Comparison of ENCODE assay signal across 30 mouse cellular contexts in the genomic region with DNA sequence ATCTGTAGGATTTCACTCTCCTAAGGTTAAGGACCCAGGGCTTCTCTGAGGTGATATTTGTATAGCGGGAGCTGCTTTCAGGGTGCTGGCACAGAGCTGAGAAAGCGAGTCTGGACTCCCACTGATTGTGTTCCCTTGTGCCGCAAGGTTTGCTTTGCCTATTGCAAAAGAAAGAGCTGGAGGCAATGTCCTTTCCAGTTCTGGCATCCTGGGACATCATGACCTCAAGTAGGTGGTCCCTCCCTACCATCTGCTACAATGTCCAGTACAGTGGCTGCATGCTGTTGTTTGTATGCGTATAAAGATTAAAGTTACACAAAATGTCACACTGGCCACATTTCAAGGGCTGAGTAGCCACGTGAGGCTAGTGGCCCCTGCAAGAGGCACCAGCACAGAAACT. TPM values are rescaled to one million over a fixed set of nuclear protein-coding genes. Genes with fewer than 3 reads are reported as not detected.
DNase-seq lines count a peak whose midpoint lies in the region; ATAC-seq and TF ChIP-seq lines count a peak whose summit lies in the region.
"Had no signal": no experiment of that assay in that cellular context is flagged by ENCODE, and none has a peak within 500 bp of the region (broad histone marks: within the 10 kb centered on the region; RNA-seq: fewer than 3 reads in every experiment).

No protein-coding gene starts in this region.

- H3K4me3 ChIP-seq in liver, adult 2 months (ENCODE audit: insufficient read depth, low read depth, low read length): no peak overlapping the region
- no peak overlapping the region for H3K4me3 ChIP-seq in liver, embryonic 16.5 days (ENCODE audit: low read depth, low read length)
- no peak overlapping the region for H3K4me3 ChIP-seq in liver, embryonic 12.5 days
- no peak overlapping the region for H3K4me3 ChIP-seq in liver, postnatal 0 days (ENCODE audit: low read depth, low read length)
- H3K4me3 ChIP-seq: erythroblast, embryonic 14.5 days; forebrain, embryonic 12.5 days had no signal

- H3K4me2 ChIP-seq in liver, embryonic 16.5 days (ENCODE audit: low read depth, low read length): no peak overlapping the region
- H3K4me2 ChIP-seq in liver, embryonic 12.5 days: no peak overlapping the region
- no peak overlapping the region for H3K4me2 ChIP-seq in liver, postnatal 0 days (ENCODE audit: low read depth, low read length)
- H3K4me2 ChIP-seq: forebrain, embryonic 12.5 days had no signal

- WGBS in liver, adult 2 months: 27% methylated on average over 5 of the region's 5 CpGs
- 56% methylated on average over 5 of the region's 5 CpGs for WGBS in liver, embryonic 16.5 days (ENCODE audit: insufficient replicate concordance)
- WGBS in liver, embryonic 12.5 days (ENCODE audit: insufficient replicate concordance): 72% methylated on average over 5 of the region's 5 CpGs
- 58% methylated on average over 5 of the region's 5 CpGs for WGBS in liver, postnatal 0 days (ENCODE audit: insufficient replicate concordance)

- H3K4me1 ChIP-seq in liver, adult 2 months (ENCODE audit: control insufficient read depth, insufficient read depth, low read length): peaks cover 20% of the 10 kb centered on the region
- H3K4me1 ChIP-seq in liver, embryonic 16.5 days (ENCODE audit: control insufficient read depth, low read depth, low read length): peaks cover 4% of the 10 kb centered on the region
- peaks cover 12% of the 10 kb centered on the region for H3K4me1 ChIP-seq in liver, embryonic 12.5 days
- H3K4me1 ChIP-seq in liver, postnatal 0 days (ENCODE audit: insufficient read depth): peaks cover 13% of the 10 kb centered on the region

- H3K27me3 ChIP-seq in liver, adult 2 months (ENCODE audit: control insufficient read depth, insufficient read depth, low read length): no peaks in the 10 kb centered on the region
- H3K27me3 ChIP-seq in liver, embryonic 16.5 days (ENCODE audit: control insufficient read depth, insufficient read depth, low read depth, low read length): peaks cover 21% of the 10 kb centered on the region
- H3K27me3 ChIP-seq in liver, embryonic 12.5 days (replicated peaks): peaks cover 80% of the 10 kb centered on the region
- H3K27me3 ChIP-seq in liver, postnatal 0 days (ENCODE audit: insufficient read depth, low read length): peaks cover 20% of the 10 kb centered on the region; the same call in 1 of the 2 replicates

- TF ChIP-seq POLR2A in liver, adult 2 months (IDR thresholded peaks at IDR 0.05; ENCODE audit: extremely low read depth, insufficient read depth, low read length): no peak

- peak; percentile 100 for DNase-seq in liver, adult 2 months (ENCODE audit: extremely low read depth, low read depth, low spot score)
- DNase-seq in liver: no peak
- no peak for DNase-seq in liver, postnatal 0 days
- peak; percentile 65 for DNase-seq in testis, postnatal 14 days (ENCODE audit: low spot score)
- DNase-seq: adrenal gland, adult 2 months; adrenal gland, postnatal 10 days; adrenal gland, postnatal 25 days; cerebellum, adult 11 months; cerebellum, adult 18-20 months; cerebellum, adult 8-10 months; cerebellum, adult 9-11 months; cerebellum, postnatal 14 days; cerebellum, postnatal 36 days; embryo, embryonic 11 days had no signal

- H3K9ac ChIP-seq in liver, adult 2 months (ENCODE audit: low read depth, low read length): peak overlapping the region; percentile 72; the same call in 1 of the 2 replicates
- H3K9ac ChIP-seq in liver, embryonic 16.5 days (ENCODE audit: low read depth, low read length): no peak overlapping the region
- no peak overlapping the region for H3K9ac ChIP-seq in liver, embryonic 12.5 days
- H3K9ac ChIP-seq in liver, postnatal 0 days (replicated peaks): peak overlapping the region; percentile 9; the same call in 1 of the 2 replicates
- H3K9ac ChIP-seq: embryonic facial prominence, embryonic 13.5 days; embryonic facial prominence, embryonic 15.5 days; forebrain, embryonic 12.5 days had no signal

- peaks cover 18% of the 10 kb centered on the region; the same call in 1 of the 2 replicates for H3K79me2 ChIP-seq in liver, adult 2 months (ENCODE audit: control insufficient read depth, insufficient read depth, low read length)

- peak; percentile 9 for ATAC-seq in liver, embryonic 16.5 days (ENCODE audit: low read depth)
- no peak for ATAC-seq in liver, embryonic 12.5 days
- peak; percentile 72 for ATAC-seq in liver, postnatal 0 days
- ATAC-seq in frontal cortex, adult (ENCODE audit: low TSS enrichment): no peak
- ATAC-seq: forebrain, embryonic 14.5 days had no signal

- no peaks in the 10 kb centered on the region for H3K36me3 ChIP-seq in liver, adult 2 months (ENCODE audit: control insufficient read depth, insufficient read depth, low read length)
- no peaks in the 10 kb centered on the region for H3K36me3 ChIP-seq in liver, embryonic 16.5 days (ENCODE audit: control insufficient read depth, insufficient read depth)
- H3K36me3 ChIP-seq in liver, embryonic 12.5 days: no peaks in the 10 kb centered on the region
- H3K36me3 ChIP-seq in liver, postnatal 0 days (replicated peaks; ENCODE audit: insufficient read depth, low read length): no peaks in the 10 kb centered on the region
- H3K36me3 ChIP-seq: embryonic facial prominence, embryonic 13.5 days; embryonic facial prominence, embryonic 15.5 days; forebrain, embryonic 10.5 days; forebrain, embryonic 12.5 days had no signal

- no peak for TF ChIP-seq CTCF in liver, adult 2 months (IDR thresholded peaks at IDR 0.05; ENCODE audit: low read depth, low read length)
- no peak for TF ChIP-seq CTCF in liver, postnatal 0 days (IDR thresholded peaks at IDR 0.05; ENCODE audit: low read depth)

- H3K9me3 ChIP-seq in liver, embryonic 16.5 days (replicated peaks; ENCODE audit: control insufficient read depth, low read length): no peaks in the 10 kb centered on the region
- no peaks in the 10 kb centered on the region for H3K9me3 ChIP-seq in liver, embryonic 12.5 days (replicated peaks)
- H3K9me3 ChIP-seq in liver, postnatal 0 days (ENCODE audit: low read length): no peaks in the 10 kb centered on the region
- H3K9me3 ChIP-seq: embryonic facial prominence, embryonic 13.5 days; embryonic facial prominence, embryonic 15.5 days; forebrain, embryonic 10.5 days; forebrain, embryonic 12.5 days had no signal

- TF ChIP-seq EP300 in liver, postnatal 0 days (IDR thresholded peaks at IDR 0.05; ENCODE audit: low read depth): peak; percentile 68; the same call in 1 of the 2 replicates

- peak overlapping the region; percentile 99 for H3K27ac ChIP-seq in liver, adult 2 months (replicated peaks; ENCODE audit: insufficient read depth, low read depth, low read length)
- H3K27ac ChIP-seq in liver, embryonic 16.5 days (ENCODE audit: low read length): peak overlapping the region; percentile 35; the same call in 1 of the 2 replicates
- H3K27ac ChIP-seq in liver, embryonic 12.5 days: no peak overlapping the region
- H3K27ac ChIP-seq in liver, postnatal 0 days (ENCODE audit: low read depth): peak overlapping the region; percentile 94
- H3K27ac ChIP-seq: embryonic facial prominence, embryonic 13.5 days; embryonic facial prominence, embryonic 15.5 days; forebrain, embryonic 10.5 days; forebrain, embryonic 12.5 days had no signal

RNA-seq across cellular contexts. Expression of gene Etnk2, which starts 1.3 kb away (rescaled TPM):
- total RNA-seq in liver, adult 2 months (2014; rRNA removed): 361 and 389 TPM in 2 replicates
- polyA plus RNA-seq in liver, adult 2 months (2012; rRNA removed): 249 and 278 TPM in 2 replicates
- polyA plus RNA-seq in liver, embryonic 16.5 days (2015; fragmentation: Nextera tagmentation; extraction: Ambion mirVana): 15.5 and 20.3 TPM in 2 replicates
- 4.0 and 4.1 TPM in 2 replicates for polyA plus RNA-seq in liver, embryonic 12.5 days (2016; fragmentation: Nextera tagmentation; extraction: Ambion mirVana)
- polyA plus RNA-seq in liver, postnatal 0 days (2015; fragmentation: Nextera tagmentation; extraction: Ambion mirVana): 39.5 and 39.6 TPM in 2 replicates
- total RNA-seq: common myeloid progenitor, adult 5-6 weeks had no signal
- polyA plus RNA-seq: C2C12; erythroblast, embryonic 14.5 days had no signal

RNA-seq across cellular contexts. Expression of gene Ren1, which starts 11.8 kb away (rescaled TPM):
- total RNA-seq in liver, adult 2 months (2014; rRNA removed): not detected in 2 replicates
- polyA plus RNA-seq in liver, adult 2 months (2012; rRNA removed): 0.18 and 7.6 TPM in 2 replicates
- polyA plus RNA-seq in liver, embryonic 16.5 days (2015; fragmentation: Nextera tagmentation; extraction: Ambion mirVana): 0.56 and 0.72 TPM in 2 replicates
- 0.29 and 0.39 TPM in 2 replicates for polyA plus RNA-seq in liver, embryonic 12.5 days (2016; fragmentation: Nextera tagmentation; extraction: Ambion mirVana)
- 0.64 and 0.88 TPM in 2 replicates for polyA plus RNA-seq in liver, postnatal 0 days (2015; fragmentation: Nextera tagmentation; extraction: Ambion mirVana)
- total RNA-seq: common myeloid progenitor, adult 5-6 weeks had no signal
- polyA plus RNA-seq: C2C12; embryonic facial prominence, embryonic 11.5 days; erythroblast, embryonic 14.5 days; forebrain, embryonic 10.5 days; forebrain, embryonic 12.5 days; forebrain, embryonic 14.5 days had no signal

RNA-seq across cellular contexts. Expression of gene Kiss1, which starts 40.4 kb away (rescaled TPM):
- not detected in 2 replicates for total RNA-seq in liver, adult 2 months (2014; rRNA removed)
- not detected in 2 replicates for polyA plus RNA-seq in liver, adult 2 months (2012; rRNA removed)
- polyA plus RNA-seq in liver, embryonic 16.5 days (2015; fragmentation: Nextera tagmentation; extraction: Ambion mirVana): not detected in 2 replicates
- not detected in 2 replicates for polyA plus RNA-seq in liver, embryonic 12.5 days (2016; fragmentation: Nextera tagmentation; extraction: Ambion mirVana)
- not detected in 2 replicates for polyA plus RNA-seq in liver, postnatal 0 days (2015; fragmentation: Nextera tagmentation; extraction: Ambion mirVana)
- total RNA-seq: adrenal gland, adult 2 months; adrenal gland, postnatal 10 days; adrenal gland, postnatal 25 days; adrenal gland, postnatal 4 days; common myeloid progenitor, adult 5-6 weeks; ES-E14; MEL had no signal
- polyA plus RNA-seq: adrenal gland, adult 2 months; brain, embryonic 14.5 days; C2C12; embryonic facial prominence, embryonic 11.5 days; embryonic facial prominence, embryonic 13.5 days; erythroblast, embryonic 14.5 days; forebrain, embryonic 10.5 days; forebrain, embryonic 12.5 days; forebrain, embryonic 14.5 days had no signal

RNA-seq across cellular contexts. Expression of gene Golt1a, which starts 52.5 kb away (rescaled TPM):
- 11.4 and 13.0 TPM in 2 replicates for total RNA-seq in liver, adult 2 months (2014; rRNA removed)
- 16.1 and 21.2 TPM in 2 replicates for polyA plus RNA-seq in liver, adult 2 months (2012; rRNA removed)
- polyA plus RNA-seq in liver, embryonic 16.5 days (2015; fragmentation: Nextera tagmentation; extraction: Ambion mirVana): 7.8 and 10.2 TPM in 2 replicates
- 4.4 and 5.8 TPM in 2 replicates for polyA plus RNA-seq in liver, embryonic 12.5 days (2016; fragmentation: Nextera tagmentation; extraction: Ambion mirVana)
- 30.8 and 41.9 TPM in 2 replicates for polyA plus RNA-seq in liver, postnatal 0 days (2015; fragmentation: Nextera tagmentation; extraction: Ambion mirVana)
- total RNA-seq: common myeloid progenitor, adult 5-6 weeks; ES-E14; MEL had no signal
- polyA plus RNA-seq: adrenal gland, adult 2 months; brain, embryonic 14.5 days; C2C12; embryonic facial prominence, embryonic 11.5 days; embryonic facial prominence, embryonic 13.5 days; erythroblast, embryonic 14.5 days; forebrain, embryonic 10.5 days; forebrain, embryonic 12.5 days; forebrain, embryonic 14.5 days had no signal

Comparison
In these comparisons a context has a peak if more than half of its experiments do, and no peak if none do; other contexts are left out.
1. DNase-seq: peak in liver, adult 2 months (single experiment) and testis, postnatal 14 days (single experiment); none in liver (single experiment) and liver, postnatal 0 days (single experiment).
2. H3K9ac ChIP-seq: peak in liver, adult 2 months (single experiment) and liver, postnatal 0 days (single experiment); none in liver, embryonic 16.5 days (single experiment) and liver, embryonic 12.5 days (single experiment).
3. ATAC-seq: peak in liver, embryonic 16.5 days (single experiment) and liver, postnatal 0 days (single experiment); none in liver, embryonic 12.5 days (single experiment) and frontal cortex, adult (single experiment).